Mouse (Mus musculus) embryo, embryonic 11 days (tissue): ENCODE measurements around the gene Gm428.
"Not testable (repeated sequence)": the region's sequence is repeated elsewhere in the genome, so short reads cannot be mapped to it uniquely, and the experiment has no call there.

Experiments
- DNase-seq: peaks from one replicate; pipeline ENCODE4 v3.0.0-alpha.2; 2015

Gene Gm428

GRCm38 (mm10) chr4:73683216-73683615 is at the start of gene Gm428:
Gene Gm428, plus strand, starts transcription at chr4:73683516.
- DNase-seq = not testable (repeated sequence)

GRCm38 (mm10) chr4:73637821-73638220 is 45.5 kb upstream of the Gm428 start, which contains the start of gene Gm11236:
Gene Gm11236, plus strand, starts transcription at chr4:73638121.
- DNase-seq = not testable (repeated sequence)

GRCm38 (mm10) chr4:73661864-73662263 is 21.5 kb upstream of the Gm428 start:
- not testable (repeated sequence) for DNase-seq

GRCm38 (mm10) chr4:73668054-73668453 is 15.3 kb upstream of the Gm428 start, which contains the start of gene Gm11239:
Gene Gm11239, plus strand, starts transcription at chr4:73668354.
- not testable (repeated sequence) for DNase-seq

- DNase-seq = no peak
Observed at GRCm38 (mm10) chr4:73718761-73719160, 35.4 kb downstream of the Gm428 start.

- no peak for DNase-seq
Observed at GRCm38 (mm10) chr4:73719819-73720218, 36.5 kb downstream of the Gm428 start.
